Mouse (Mus musculus) kidney, postnatal 10 days (tissue): ENCODE measurements at regions not wholly inside any gene's neighbourhood (a gene's known extent, or its start where the extent isn't known, plus 50 kb on each side); places are given as distances from the start of the nearest gene placed in this dataset.

Experiments used
- DNase-seq: peaks from one replicate; pipeline ENCODE4 v3.0.0; 2021; ENCODE audit warnings: mixed read lengths

DNA sequence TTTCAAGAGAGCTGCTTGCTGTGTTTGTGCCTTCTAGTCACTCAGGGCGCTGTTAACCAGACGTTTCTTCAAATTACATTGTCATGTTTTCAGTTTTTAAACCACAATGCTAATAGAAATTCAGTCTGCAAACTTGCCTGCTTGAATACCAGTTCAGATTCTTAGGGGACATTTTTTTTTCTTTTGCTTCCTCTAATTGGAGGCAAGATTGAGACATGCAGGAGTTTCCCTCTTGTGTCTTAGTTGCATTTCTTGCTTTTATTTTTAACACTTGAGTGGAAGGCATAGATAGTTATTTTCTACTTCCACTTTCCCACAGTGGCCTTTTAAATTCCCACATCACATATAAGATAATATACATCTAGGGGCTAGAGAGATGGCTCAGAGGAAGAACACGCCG, 246.8 kb downstream of the Grpr start:
- no peak for DNase-seq

DNA sequence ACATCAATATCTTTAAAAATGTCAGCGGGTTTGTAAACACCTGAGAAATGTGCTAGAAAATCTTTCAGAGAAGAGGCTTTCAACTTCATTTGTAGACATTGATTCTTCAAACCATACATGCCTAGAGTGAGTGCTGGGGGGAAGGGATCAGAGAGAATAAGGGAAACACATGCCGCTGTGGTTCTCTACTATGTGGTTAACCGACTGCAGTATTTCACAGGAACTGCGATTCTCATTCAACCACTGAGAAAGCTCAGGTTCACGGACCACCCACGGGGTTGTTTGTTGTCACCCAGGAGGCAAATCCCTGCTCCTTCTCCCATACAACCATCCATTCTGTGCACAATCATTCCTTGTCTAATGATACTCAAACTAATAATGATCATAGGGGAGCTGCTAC, 248.4 kb downstream of the Grpr start:
- no peak for DNase-seq

DNA sequence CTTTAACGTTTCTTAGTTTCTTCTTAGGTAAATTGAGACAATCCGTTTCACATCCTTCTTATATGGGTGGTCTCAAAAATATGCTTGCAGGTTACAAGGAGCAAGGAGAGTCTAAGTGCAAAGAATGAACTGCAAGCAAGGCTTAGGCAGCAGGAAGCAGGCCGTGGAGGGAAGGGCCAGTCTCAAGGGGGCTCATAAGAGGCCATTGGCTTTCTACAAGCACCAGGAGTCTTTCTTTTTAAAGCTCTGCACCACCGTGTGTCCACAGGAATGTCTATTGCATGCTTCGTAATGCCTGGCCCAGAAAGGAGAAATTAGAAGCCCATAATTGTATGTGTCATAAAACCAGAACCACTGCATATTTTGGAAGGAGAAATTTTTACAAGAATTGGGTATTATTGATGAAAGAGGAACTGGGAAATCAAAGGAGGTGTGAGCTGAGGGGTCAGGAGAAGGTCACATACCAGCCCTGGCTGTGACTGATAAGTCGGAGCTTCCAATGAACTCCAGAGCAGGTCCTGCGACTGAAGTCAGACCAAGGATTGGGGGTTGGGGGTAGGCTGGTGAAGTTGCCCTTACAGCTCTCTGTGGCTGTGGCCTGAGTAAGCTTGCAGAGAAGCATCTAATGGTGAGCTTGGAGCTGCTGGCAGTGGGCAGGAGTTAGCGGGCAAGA, 252.4 kb downstream of the Grpr start:
- no peak for DNase-seq

DNA sequence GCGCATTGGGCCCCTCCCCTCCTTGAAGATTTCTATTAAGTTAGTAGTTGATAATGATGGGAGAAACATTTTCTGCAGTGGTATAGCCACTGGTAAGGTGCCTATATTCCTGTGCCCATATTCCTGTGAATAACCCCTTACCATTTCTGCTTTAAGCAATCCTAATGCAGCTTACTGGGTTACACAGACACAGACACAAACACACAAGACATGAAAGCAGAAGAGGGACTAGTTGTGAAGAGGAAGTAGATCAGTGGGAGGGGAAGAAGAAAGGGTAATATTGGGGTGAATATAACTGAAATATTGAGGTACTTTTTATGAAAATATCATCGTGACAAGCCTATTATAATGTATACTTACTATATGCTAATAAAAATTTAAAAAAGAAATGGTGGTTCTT, 288.2 kb downstream of the Grpr start:
- DNase-seq, result no peak

DNA sequence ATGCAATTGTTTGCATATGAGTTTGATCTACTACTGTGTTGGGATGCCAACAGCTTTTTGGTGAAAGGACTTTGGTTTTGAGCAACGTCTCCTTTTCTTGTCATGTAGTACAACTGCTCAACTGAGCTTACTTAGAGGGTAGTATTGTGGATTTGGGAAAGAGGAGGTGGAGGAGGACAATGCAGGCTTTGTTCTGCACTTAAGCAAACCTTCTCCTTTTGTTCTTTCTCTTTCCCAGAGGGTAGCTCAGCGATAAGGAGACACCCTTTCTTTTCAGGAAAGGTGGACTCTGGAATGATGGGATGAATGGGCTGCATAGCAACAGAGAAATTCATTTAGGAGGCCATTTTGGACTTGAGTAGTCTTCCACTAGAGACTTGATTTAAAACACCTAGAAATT, 288.6 kb upstream of the S100g start:
- DNase-seq, result no peak

DNA sequence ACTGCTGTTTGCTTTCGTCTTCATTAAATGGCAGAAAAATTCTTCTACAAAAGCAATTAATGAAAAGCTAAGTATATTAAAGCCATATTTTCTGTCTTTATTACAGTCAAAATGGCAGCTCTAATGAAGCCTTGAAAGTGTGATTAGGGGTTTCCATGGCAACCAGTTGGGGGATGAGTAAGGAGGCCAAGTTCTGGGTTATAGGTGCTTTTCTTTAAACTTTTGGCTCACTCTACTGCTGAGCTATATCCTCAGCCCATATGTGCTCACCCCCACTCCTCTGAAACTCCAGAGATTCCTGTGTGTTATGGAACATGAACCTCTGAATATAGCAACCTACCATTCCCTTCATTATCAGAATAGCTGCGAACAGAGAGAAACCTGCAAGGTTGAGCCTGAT, 240.9 kb upstream of the S100g start:
- DNase-seq, result no peak

DNA sequence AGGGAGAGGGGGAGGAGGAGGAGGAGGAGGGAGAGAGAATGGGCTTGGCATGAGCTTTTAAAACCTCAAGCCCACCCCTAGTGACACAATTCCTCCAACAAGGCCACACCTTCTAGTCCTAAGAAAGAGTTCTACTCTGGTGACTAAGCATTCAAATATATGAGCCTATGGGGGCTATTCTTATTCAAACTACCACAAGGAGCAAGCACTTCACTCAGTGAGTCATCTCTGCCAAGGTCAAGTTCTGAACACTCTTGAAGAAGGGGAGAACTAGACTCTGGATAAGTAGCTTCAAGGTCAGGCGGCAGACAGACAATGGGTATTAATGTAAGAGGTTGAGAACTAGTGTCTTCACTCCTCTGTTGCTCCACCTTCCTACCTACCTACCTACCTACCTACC, 239.0 kb upstream of the S100g start:
- no peak for DNase-seq

DNA sequence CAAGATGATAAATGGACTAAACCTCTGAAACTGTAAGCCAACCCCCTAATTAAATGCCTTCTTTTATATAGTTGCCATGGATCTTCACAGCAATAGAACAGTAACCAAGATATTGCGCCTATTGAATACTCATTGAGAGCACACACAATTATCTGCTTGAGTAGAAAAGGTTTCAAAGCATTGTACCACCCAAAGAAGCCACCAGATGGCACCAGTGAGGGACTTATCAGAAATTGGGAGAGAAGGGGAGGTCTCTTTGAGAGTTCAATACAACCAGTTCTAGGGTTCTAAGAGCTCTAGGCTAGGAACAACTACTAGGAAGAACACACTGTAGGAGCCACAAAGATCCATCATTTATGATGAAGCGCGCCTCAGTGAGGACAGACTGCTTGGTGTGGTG, 217.2 kb upstream of the S100g start:
- DNase-seq, result peak; percentile 4

DNA sequence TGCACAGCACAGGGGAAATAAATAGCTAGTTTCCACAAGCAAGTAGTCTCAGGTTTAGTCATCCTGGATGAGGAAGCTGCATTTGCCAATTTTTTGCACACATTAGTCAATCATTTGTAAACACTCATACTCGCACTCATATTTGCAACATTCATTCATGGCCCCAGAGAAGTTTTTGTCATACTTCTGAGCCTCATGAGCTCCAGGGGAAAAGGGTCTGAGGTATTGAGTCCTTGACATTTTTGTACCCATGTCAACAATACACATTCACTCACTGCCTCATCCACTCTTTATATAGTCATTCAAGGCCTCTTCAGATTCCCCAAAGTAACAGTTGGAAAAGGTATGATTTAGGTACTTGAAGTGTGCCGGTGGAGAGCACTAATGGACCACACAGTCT, 200.4 kb upstream of the S100g start:
- DNase-seq, result no peak

DNA sequence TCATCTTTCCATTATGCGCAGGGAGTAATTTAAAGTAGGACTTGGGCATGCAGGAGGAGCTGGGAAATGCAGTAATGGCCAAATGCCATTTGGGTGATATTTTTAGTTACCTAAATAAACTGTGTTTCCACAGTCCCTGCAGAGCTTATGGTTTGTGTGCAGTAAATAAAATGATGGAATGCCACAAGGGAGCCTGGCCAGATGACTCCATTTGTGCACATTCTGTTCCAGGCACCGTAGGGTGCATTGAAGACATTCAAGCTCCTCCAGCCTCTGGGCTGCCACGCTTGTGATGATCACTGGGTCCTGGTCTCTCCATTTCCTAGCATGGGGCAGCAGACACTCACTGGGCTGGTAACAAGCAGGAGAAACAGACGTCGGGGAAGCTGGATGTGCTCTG, 190.9 kb upstream of the S100g start:
- DNase-seq, result no peak

DNA sequence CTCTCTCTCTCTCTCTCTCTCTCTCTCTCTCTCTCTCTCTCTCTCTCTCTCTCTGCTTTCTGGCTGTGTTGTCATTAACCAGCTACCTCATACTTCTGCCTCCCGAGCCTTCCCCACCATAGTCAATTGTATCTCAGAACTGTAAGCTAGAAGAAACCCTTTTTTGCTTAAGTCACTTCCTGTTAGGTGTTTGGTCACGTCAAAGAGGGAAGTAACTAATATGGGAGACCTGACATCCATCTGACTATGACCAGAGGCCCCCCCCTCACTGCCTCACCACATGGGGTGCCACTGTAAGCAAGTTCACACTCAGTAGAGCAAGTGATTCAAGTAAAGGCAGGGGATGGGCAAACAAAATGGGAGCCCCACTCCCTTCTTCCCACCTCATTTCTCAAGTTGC, 187.6 kb upstream of the S100g start:
- DNase-seq, result no peak

DNA sequence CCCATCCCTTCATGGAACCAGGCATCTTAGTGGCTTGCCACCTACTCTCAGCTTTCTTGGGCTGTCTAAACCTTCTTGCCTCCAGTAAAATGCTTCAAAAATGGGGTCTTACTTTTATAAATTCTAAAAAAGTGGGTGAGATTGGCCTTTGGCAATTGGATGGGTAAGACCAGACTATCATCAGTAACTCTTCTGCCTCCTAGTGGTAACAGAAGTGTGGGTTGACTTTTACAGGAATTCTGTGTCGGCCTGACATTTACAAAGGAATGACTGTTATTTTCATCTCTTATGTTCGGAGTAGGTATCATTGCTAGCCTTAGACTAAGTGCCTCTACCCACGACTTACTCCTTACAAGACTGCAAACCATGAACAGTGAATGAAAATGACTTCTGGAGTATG, 180.1 kb upstream of the S100g start:
- DNase-seq, result no peak

DNA sequence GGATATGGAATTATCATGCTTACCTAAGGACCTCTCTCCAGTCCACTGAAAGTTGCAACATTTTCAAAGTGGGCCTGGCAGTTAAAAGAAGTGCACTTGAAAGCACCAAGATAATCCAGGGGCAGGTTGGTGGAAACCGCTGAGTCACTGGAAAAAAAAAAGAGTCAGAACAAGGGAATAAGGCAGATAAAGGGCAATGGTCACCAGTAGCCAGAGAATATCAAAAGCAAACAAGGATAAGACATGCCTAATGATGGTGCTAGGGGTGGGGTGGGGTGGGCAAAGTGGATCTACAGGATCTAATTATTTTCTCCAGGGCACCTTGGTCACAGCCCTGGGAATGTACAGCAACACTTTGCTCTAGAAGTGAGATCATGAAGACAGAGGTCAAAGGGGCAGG, 175.1 kb upstream of the S100g start:
- DNase-seq, result no peak

DNA sequence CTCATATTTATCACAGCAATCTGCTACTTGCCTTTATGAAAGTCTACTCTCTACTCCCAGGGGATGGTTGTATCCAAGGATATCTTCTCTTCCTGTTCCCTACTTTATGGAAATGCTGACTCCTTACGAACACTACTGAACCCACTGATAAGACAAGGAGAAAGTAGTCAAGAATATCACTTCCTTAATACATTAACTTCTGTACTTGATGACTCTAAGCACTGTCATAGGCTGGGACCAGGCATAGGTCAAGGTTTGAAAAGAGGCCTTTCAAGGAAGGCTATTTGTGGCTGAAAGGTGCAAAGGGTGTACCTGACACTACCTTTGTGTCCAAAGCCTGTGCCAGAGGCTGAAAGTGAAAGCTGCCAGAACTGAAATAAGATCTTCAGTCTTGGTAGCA, 164.2 kb upstream of the S100g start:
- no peak for DNase-seq

DNA sequence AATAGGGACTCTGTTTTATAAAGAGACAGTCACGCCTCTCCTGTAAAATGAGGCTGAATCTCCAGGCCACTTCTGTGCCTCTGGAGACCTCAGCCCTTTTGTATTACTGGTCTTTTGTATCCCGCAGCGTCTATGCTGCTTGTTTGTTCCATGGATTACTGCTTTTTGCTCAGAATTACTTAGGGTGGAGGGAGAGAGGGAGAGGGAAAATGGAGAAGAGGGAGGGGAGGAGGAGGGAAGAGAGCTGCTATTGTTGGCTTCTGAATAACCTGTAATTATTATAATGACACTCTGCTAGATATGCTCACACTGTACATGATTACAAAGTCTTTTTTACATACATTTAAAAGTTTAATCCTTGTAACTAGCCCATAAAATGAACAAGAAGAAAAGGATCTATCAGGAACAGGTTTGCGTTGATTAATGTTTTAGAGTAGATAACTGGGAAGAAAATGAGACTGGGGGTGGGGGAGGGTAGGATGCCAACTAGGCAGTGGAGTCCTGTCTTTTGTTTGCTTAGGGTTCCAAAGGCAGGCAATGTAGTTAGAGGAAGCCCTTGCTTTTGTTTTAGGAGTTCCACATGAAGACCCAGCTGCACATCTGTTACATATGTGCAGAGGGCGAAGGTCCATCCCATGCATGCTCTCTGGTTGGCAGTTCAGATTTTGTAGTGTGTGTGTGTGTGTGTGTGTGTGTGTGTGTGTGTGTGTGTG, 153.4 kb upstream of the S100g start:
- no peak for DNase-seq

DNA sequence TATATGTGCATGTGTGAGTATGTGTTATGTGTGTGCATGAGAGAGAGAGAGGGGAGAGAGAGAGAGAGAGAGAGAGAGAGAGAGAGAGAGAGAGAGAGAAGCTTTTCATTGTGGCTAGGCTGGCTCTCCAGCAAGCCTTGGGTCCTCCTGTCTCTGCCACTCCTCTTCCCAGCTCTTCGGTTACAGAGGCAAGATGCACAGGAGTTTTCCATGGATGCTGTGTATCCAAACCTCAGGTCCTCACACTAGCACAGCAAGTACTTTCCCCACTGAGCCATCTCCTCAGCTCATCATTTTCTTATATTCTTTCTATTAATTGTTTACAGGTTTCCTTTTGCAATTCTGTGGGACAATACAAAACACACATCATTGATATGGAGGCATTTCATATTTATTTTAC, 152.8 kb upstream of the S100g start:
- no peak for DNase-seq

DNA sequence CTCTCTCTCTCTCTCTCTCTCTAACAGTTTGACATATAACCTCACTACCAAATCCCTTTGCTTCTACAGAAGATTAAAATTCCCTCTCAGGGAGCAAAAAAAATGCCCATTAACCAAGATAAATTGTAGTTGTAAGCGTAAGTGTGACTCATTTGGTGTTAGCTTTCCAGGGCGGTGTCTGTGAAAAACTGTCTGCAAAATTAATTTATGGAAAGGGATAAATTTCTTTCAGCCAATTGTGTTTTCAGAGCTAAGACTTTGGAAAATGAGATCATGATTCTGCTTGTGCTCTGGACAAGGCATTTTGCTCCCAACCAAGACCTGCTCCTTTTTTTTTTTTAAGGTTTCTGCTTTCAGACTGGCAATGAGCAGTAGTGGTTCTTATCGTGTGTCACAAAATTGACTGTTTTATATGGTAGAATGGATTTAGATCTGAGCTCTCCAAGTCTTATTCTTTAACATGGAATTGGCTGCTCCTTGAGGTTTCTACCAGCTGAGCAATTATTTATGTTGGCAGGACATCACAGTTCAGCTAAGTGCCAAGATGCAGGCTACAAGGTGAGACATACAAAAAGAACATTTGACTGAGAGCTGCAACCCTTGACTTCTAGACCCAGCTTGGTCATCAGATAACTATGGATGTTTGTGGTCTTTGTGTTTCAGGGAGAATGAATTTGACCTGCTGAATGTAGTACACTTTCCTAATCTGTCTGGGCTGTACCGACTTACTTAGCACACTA, 130.8 kb upstream of the S100g start:
- DNase-seq, result no peak
